Mouse (Mus musculus): ENCODE measurements around the gene Mettl9. TPM values are rescaled to one million over a fixed set of nuclear protein-coding genes. Genes with fewer than 3 reads are reported as not detected.
A peak's percentile ranks its signal among the peaks of the same experiment; 100 is the strongest.

Gene Mettl9
- total RNA-seq, 2 experiments from 2014 or later: 70.7 to 74.3 TPM

- no peak for DNase-seq (ENCODE audit: low spot score in 2 of 2)
These were observed 9.3 kb downstream of the Mettl9 start for GRCm38 (mm10) chr7:121043510-121043909.

GRCm38 (mm10) chr7:121044251-121044650 is 10.0 kb downstream of the Mettl9 start:
- DNase-seq (ENCODE audit: low spot score in 2 of 2): no peak

GRCm38 (mm10) chr7:121045671-121046453 is 11.6 kb downstream of the Mettl9 start:
- no peak for DNase-seq (ENCODE audit: low spot score in 2 of 2)

- no peak for DNase-seq (ENCODE audit: low spot score in 2 of 2)
These were observed 13.4 kb downstream of the Mettl9 start for GRCm38 (mm10) chr7:121047624-121048023.

- DNase-seq (ENCODE audit: low spot score in 2 of 2): no peak
These were observed 18.8 kb downstream of the Mettl9 start for GRCm38 (mm10) chr7:121053071-121053470.

- DNase-seq (ENCODE audit: low spot score in 2 of 2): no peak
These were observed 25.4 kb downstream of the Mettl9 start for GRCm38 (mm10) chr7:121059477-121060218.

- peak in 1 of 2 experiments; percentile 45 for DNase-seq (ENCODE audit: low spot score in 2 of 2)
These were observed 30.1 kb downstream of the Mettl9 start for GRCm38 (mm10) chr7:121064309-121064708.

- no peak for DNase-seq (ENCODE audit: low spot score in 2 of 2)
These were observed 37.0 kb downstream of the Mettl9 start for GRCm38 (mm10) chr7:121071276-121071675.

- DNase-seq (ENCODE audit: low spot score in 2 of 2): no peak
These were observed 38.3 kb downstream of the Mettl9 start for GRCm38 (mm10) chr7:121072506-121072905.

GRCm38 (mm10) chr7:121074281-121074680 is 40.0 kb downstream of the Mettl9 start, which contains the start of gene Igsf6:
TSS of gene Igsf6 (minus strand) at chr7:121074572.
- DNase-seq (ENCODE audit: low spot score in 2 of 2): no peak

GRCm38 (mm10) chr7:121074801-121075400 is 40.7 kb downstream of the Mettl9 start:
- no peak for DNase-seq (ENCODE audit: low spot score in 2 of 2)

GRCm38 (mm10) chr7:121075416-121075815 is 41.2 kb downstream of the Mettl9 start:
- no peak for DNase-seq (ENCODE audit: low spot score in 2 of 2)

- no peak for DNase-seq (ENCODE audit: low spot score in 2 of 2)
These were observed 43.1 kb downstream of the Mettl9 start for GRCm38 (mm10) chr7:121077311-121077710.

GRCm38 (mm10) chr7:121077829-121078228 is 43.6 kb downstream of the Mettl9 start:
- DNase-seq (ENCODE audit: low spot score in 2 of 2): peak; percentile 65 to 79

GRCm38 (mm10) chr7:121081350-121081749 is 47.1 kb downstream of the Mettl9 start, which contains the start of gene Otoa:
TSS of gene Otoa (plus strand) at chr7:121081650.
- no peak for DNase-seq (ENCODE audit: low spot score in 2 of 2)

- no peak for DNase-seq (ENCODE audit: low spot score in 2 of 2)
These were observed 47.6 kb downstream of the Mettl9 start for GRCm38 (mm10) chr7:121081816-121082215.

- DNase-seq (ENCODE audit: low spot score in 2 of 2): peak in 1 of 2 experiments; percentile 42
These were observed 48.8 kb downstream of the Mettl9 start for GRCm38 (mm10) chr7:121082949-121083513.

- no peak for DNase-seq (ENCODE audit: low spot score in 2 of 2)
These were observed 50.7 kb downstream of the Mettl9 start for GRCm38 (mm10) chr7:121084840-121085453.

- no peak for DNase-seq (ENCODE audit: low spot score in 2 of 2)
These were observed 51.3 kb downstream of the Mettl9 start for GRCm38 (mm10) chr7:121085500-121085899.

GRCm38 (mm10) chr7:121088745-121089144 is 54.5 kb downstream of the Mettl9 start:
- no peak for DNase-seq (ENCODE audit: low spot score in 2 of 2)

- DNase-seq (ENCODE audit: low spot score in 2 of 2): no peak
These were observed 56.5 kb downstream of the Mettl9 start for GRCm38 (mm10) chr7:121090748-121091147.

All from layer of hippocampus, postnatal 14 days (tissue).